Mouse (Mus musculus): ENCODE measurements around the gene Anapc13.
A peak's percentile ranks its signal among the peaks of the same experiment; 100 is the strongest.

The Anapc13 gene

DNA sequence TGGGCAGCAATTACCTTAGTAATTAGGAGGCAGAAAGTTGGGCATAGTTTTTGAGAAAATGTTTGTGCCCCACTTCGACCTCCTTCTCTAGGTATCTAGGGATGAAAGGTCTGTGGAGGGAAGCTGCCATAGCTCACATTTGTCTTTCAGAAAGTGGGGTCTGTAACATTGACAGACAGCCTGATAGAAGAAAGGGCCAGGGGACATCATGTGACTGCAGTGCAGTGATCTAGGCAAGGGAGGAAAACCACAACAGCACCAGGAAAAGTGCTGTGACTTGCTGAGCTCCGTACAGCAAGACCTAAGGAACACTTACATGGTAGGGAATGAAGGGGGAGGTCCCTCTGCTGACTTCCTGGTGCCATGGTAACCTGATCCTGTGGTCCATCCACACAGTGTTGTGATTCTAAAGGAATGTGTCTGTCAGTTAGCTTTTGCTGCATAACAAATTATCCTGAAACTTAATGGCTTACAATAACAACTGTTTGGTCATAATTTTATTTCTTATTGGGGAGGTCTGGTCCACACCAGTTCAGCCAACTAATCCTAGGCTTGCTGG is 5.6 kb downstream of the Anapc13 start:
- DNase-seq (ENCODE audit: low read depth) = no peak

DNA sequence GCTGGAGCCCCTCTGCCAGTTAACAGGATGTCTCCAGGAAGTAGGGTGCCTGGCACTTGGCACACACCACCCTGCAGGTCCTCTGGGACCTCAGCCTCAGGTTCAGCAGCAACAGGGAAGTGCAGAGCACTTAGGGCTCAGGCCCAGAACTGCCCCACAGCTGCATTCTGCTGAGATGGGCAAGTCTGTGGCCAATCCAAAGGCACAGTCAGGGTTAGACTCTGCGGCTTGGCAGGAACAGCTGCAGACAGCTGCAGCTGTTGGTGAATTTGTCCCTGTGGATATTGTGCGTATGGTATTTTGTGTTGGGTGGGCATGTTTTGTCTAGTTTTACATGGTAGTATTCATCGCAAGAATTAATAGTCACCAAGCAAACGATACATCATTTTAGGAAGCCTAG is 6.1 kb downstream of the Anapc13 start:
- no peak for DNase-seq (ENCODE audit: low read depth)

- peak; percentile 67 for DNase-seq (ENCODE audit: low read depth)
Observed at GRCm38 (mm10) chr9:102632923-102633537, 6.9 kb downstream of the Anapc13 start.

DNA sequence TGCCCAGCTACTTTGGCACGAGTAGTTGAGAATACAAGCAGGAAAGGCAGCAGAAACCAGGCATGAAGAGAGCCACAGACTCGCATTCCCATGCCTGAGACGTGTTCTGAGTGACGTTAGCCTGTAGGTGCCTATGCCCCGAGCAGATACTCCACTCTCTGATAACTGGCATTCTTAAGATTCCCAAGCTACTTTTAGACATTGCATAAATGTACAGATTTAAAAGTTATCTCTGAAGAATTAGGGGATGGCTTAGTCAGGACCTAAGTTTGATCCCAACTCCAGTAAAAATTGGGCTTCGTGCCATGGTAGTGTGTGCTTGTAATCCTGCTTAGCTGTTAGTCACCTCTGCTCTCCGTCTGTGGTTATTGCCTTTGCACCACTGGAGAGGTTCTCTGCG is 8.4 kb downstream of the Anapc13 start:
- no peak for DNase-seq (ENCODE audit: low read depth)

GRCm38 (mm10) chr9:102636553-102636952 is 10.5 kb downstream of the Anapc13 start:
- peak; percentile 46 for DNase-seq (ENCODE audit: low read depth)

GRCm38 (mm10) chr9:102637115-102637514 is 11.0 kb downstream of the Anapc13 start:
- no peak for DNase-seq (ENCODE audit: low read depth)

- no peak for DNase-seq (ENCODE audit: low read depth)
Observed at GRCm38 (mm10) chr9:102638963-102639362, 12.9 kb downstream of the Anapc13 start.

DNA sequence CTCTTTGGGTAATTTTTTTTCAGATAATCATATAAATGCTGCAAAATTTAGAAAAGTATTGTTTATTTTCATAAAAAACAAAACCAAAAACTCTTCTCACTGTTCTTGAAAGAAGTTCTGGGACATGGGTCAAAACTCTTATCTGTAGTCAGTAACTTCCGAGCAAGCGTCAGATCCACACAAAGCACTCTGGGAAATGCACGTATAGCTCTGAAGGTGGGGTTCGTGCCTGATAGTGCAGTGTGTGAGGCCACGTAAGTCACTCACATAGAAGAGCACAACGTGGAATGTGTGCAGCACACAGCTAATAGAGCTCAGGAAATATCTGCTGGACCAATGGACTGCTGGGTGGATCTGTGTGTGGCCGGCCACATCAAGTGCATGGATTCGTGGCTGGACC is 13.4 kb downstream of the Anapc13 start:
- no peak for DNase-seq (ENCODE audit: low read depth)

- DNase-seq (ENCODE audit: low read depth) = no peak
Observed at GRCm38 (mm10) chr9:102641531-102641930, 15.4 kb downstream of the Anapc13 start.

DNA sequence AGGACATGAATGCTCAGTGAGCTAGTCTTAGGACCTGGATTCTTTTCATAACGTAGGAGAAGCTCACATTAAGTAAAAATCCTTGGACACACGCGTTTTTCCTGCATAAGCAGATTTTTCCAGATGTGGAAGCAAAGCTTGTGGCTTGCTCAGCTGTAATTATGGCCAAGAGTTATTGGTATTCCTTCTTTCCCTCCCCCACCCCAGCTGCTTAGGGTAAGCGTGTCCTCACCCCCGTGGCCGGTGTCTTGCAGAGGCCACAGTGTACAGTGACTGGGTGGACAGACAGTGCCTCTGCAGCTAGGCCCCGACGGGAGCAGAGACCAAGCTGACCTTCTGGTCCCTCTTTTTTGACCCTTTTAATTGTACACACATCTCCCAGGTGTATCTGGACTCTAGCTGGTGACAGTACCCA is 17.0 kb downstream of the Anapc13 start:
- no peak for DNase-seq (ENCODE audit: low read depth)

DNA sequence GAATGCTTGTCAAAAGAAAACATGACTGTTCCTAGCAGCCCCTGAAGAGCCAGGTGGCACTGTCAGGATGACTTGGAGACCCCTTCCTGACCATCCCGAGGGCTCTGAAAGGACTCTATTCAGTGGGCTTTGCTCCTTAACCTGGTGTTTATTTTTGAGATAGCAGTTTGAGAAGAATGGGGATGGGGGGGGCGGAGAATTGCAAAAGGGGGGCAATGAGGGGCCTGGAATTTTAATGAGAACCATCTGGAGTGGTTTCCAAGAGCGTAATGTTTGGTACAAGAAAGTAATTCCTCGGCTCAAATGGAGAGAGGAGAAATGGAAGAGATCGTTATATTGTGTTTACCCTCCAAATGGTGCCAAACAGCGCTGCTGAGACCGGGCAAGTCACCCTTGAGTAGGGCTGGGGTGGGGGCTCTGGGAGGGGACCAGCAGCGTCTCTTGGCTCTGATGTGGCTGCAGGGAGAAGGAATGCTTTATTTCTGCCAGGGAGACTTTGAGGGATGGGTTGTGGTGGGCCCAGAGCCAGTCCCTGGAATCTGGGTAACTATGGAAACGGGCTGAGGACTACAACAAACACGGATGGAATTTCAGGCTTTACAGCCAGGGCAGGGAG is 17.5 kb downstream of the Anapc13 start:
- no peak for DNase-seq (ENCODE audit: low read depth)

GRCm38 (mm10) chr9:102645119-102645695 is 19.1 kb downstream of the Anapc13 start:
- DNase-seq (ENCODE audit: low read depth) = no peak

- no peak for DNase-seq (ENCODE audit: low read depth)
Observed at GRCm38 (mm10) chr9:102647010-102647409, 20.9 kb downstream of the Anapc13 start.

DNA sequence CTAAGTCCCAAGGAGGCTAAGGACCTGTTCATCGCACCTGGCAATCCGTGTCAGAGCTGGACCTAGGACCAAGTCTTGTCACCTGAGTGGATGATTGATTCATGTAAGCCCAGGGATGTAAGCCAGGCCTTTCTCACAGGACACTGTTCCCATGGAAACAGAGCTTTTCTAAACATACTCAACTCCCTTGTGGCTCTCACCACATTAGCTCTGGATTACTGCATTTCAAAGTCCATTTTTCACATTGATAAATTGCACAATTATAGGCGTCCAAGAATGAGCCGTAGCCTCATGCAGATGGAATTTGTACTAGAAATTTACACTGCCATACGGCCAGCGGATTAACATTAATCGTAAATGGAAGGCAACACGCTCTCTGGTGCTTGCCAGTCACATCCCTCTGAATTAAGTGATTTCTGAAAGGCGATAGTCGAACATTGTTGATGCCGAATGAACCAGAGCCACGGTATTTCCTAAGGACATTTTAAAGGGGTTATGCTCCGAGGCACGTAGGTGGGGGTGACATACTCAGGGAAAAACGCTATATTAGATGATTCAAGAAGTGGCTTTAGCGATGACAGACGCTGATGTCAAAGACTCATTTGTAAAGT is 23.9 kb downstream of the Anapc13 start:
- DNase-seq (ENCODE audit: low read depth) = no peak

- DNase-seq (ENCODE audit: low read depth) = no peak
Observed at GRCm38 (mm10) chr9:102650637-102651036, 24.5 kb downstream of the Anapc13 start.

DNA sequence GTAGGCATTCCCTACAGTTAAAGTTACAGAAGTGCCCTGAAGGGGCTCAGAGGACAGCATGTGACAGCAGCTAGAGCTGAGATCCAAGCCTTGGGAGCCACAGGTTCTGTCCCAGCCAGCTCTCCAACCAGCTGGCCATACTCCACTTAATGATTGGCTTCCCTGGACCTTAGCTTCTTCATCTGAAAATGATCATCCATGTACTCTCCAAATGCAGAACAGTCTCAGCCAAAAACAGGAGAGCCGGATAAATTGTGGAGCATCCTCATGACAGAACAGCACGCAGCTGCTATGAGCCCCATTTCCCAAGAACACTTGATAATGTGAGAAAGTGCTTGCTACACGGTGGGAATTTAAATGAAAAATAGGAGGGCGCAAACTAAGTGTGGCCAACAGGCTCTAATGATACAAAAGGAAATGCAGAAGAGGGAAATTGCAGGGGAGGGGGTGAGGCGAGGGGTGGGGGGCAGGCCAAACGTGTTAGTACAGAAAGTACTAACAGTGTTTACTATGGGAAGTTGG is 25.2 kb downstream of the Anapc13 start:
- DNase-seq (ENCODE audit: low read depth) = no peak

- no peak for DNase-seq (ENCODE audit: low read depth)
Observed at GRCm38 (mm10) chr9:102656355-102657095, 30.4 kb downstream of the Anapc13 start.

DNA sequence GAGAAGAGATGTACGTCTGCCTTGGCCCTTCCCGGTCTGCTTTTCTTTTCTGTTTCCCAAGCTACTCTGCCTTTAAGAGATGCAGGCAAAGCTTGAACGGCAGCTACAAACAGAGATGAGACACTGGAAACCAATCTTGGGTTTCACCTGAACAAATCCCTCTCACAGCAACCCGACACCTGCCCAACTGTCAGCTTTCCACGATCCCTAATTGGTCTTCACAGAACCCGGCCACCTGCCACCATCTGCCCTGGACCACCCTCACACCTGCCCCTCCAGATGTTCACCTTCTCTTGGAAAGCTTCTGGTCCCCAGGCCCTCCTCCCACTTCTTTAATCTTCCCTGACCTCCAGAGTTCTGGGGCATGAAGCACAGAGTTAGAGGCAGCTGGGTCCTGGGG is 42.0 kb downstream of the Anapc13 start:
- no peak for DNase-seq (ENCODE audit: low read depth)

DNA sequence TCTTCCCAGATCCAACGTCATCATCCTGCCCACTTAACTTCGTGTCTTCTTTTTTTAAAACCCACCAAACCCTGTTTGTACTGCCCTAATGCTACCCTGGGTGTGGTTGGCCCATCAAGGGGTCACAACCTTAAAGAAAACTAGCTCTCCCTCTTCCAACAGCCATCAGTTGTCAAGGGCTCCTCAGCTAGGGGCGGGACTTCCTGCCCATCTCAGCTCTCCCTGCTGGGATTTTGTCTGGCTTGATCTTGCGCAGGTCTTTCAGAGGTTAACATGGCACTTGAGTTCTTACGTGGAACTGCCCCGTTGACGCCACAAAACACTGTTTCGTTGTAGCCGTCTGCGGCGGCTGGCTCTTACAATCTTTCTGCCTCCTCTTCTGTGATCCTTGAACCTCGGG is 42.8 kb downstream of the Anapc13 start:
- DNase-seq (ENCODE audit: low read depth) = no peak

- no peak for DNase-seq (ENCODE audit: low read depth)
Observed at GRCm38 (mm10) chr9:102673381-102673780, 47.3 kb downstream of the Anapc13 start.

GRCm38 (mm10) chr9:102675922-102676321 is 49.8 kb downstream of the Anapc13 start:
- no peak for DNase-seq (ENCODE audit: low read depth)

- no peak for DNase-seq (ENCODE audit: low read depth)
Observed at GRCm38 (mm10) chr9:102681470-102681869, 55.4 kb downstream of the Anapc13 start.

All from c-Kit-positive CD71-negative TER-119-negative erythroid progenitor cells, embryonic 14.5 days (primary cell).